Mouse (Mus musculus) stomach, embryonic 16.5 days (tissue): Measurements from ENCODE around the gene Col24a1. TPM values are rescaled to one million over a fixed set of nuclear protein-coding genes. Genes with fewer than 3 reads are reported as not detected.

Experiments
- ATAC-seq: fragments of 200-750 bp; cut with Nextera tagmentation; 2 replicates; pipeline ENCODE4 v1.8.0; 2017; ENCODE audit warnings: moderate number of reproducible peaks, moderate TSS enrichment; ENCODE audit not compliant: insufficient read depth, low FRiP score
- H3K27ac ChIP-seq: fragments of 300-500 bp; sonication (generic); 2 replicates; pipeline ENCODE4 v1.5.1; 2014; ENCODE audit warnings: low read length
- H3K27me3 ChIP-seq: fragments of 300-500 bp; sonication (generic); 2 replicates; pipeline ENCODE4 v1.6.1; 2014; ENCODE audit warnings: low read length, control low read depth, mixed read lengths; ENCODE audit not compliant: control insufficient read depth, insufficient read depth
- H3K36me3 ChIP-seq: fragments of 300-500 bp; sonication (generic); 2 replicates; pipeline ENCODE4 v1.6.1; 2014; ENCODE audit warnings: low read length; ENCODE audit not compliant: control insufficient read depth, insufficient read depth
- H3K4me1 ChIP-seq: fragments of 300-500 bp; sonication (generic); 2 replicates; pipeline ENCODE4 v1.6.1; 2014; ENCODE audit warnings: low read length, control low read depth, mixed read lengths; ENCODE audit not compliant: control insufficient read depth, insufficient read depth
- H3K4me2 ChIP-seq: fragments of 300-500 bp; sonication (generic); 2 replicates; pipeline ENCODE4 v1.6.1; 2014; ENCODE audit warnings: low read depth, low read length, mixed read lengths
- H3K4me3 ChIP-seq: fragments of 300-500 bp; sonication (generic); replicated peaks from 2 replicates; pipeline ENCODE4 v1.5.1; 2014; ENCODE audit warnings: mild to moderate bottlenecking, low read length
- H3K9ac ChIP-seq: fragments of 300-500 bp; sonication (generic); 2 replicates; pipeline ENCODE4 v1.6.1; 2014; ENCODE audit warnings: low read length
- H3K9me3 ChIP-seq: fragments of 300-500 bp; sonication (generic); replicated peaks from 2 replicates; pipeline ENCODE4 v1.6.1; 2016; ENCODE audit warnings: low read length, control low read depth; ENCODE audit not compliant: control insufficient read depth
- WGBS: fragments of 180-500 bp; shearing (Covaris S2); extraction: QIAGEN DNeasy Blood & Tissue Kit; methylation state at CpG from one replicate; pipeline ENCODE4 v1.1.7; 2014; 5-methylcytosine and 5-hydroxymethylcytosine counted together
- polyA plus RNA-seq: library from polyadenylated mRNA; unstranded; fragments of >200 nt; fragmentation: Nextera tagmentation; extraction: Ambion mirVana; gene quantifications from 2 replicates; pipeline ENCODE4 v1.2.1, GENCODE M21; 2015

Col24a1 gene
- polyA plus RNA-seq, 1 experiment from 2014 or later, result 4.3 TPM

DNA sequence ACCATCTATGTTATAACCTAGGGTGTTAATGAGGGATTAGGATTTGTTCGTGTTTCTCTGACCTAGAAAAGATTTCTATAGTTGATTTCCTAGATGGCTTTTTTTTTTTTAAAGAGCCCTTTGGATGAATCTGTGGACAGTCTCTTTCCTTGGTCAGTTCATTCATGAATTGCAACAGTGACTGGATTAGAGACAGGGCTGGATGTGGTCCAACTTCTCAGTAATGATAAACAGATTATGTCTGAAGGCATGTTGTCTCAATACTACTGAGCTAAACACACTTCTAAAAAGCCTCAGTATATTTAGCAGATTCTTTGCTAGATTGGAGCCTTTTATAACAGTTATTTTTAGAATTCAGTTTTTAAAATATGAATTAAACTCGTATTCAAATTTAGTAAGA is 44.9 kb downstream of the Col24a1 start:
- H3K4me1 ChIP-seq, result no peaks in the 10 kb centered on the region
- H3K4me3 ChIP-seq, result no peak overlapping the region
- no peaks in the 10 kb centered on the region for H3K36me3 ChIP-seq
- no peaks in the 10 kb centered on the region for H3K27me3 ChIP-seq
- no peak overlapping the region for H3K9ac ChIP-seq
- H3K4me2 ChIP-seq, result no peak overlapping the region
- 59% methylated on average over 2 of the region's 2 CpGs for WGBS
- H3K9me3 ChIP-seq, result no peaks in the 10 kb centered on the region
- H3K27ac ChIP-seq, result no peak overlapping the region
- ATAC-seq, result no peak

DNA sequence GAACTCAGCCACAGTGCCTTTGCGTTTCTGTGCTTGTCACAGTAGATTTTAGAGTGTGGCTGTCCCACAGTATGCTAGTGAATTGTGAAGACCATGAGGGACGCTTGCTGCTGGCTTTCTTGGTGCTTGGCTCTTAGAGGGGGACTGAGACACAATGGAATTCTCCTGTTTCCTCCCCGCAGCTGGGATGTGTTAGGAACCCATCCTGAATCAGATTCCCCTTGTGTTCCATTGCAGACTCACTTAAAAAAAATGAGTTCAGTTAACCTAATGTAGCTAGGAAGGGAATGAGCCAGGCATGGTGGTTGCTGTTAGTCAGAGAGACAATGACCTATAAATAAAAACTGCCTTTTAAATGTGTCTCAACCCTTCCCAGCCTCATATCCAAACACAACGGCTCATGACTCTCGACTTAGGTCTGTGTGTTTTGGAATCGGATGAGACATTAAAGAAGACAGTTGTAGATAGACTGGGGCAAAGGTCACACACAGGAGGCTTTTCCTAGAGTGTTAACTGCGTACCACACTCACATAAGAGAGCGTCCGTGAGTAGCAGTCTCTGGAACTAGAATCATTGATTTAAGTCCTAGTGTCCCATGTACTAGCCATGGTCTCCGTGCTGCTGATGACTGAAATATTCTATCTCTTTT is 47.7 kb downstream of the Col24a1 start:
- no peak for ATAC-seq
- 64% methylated on average over 10 of the region's 10 CpGs for WGBS

DNA sequence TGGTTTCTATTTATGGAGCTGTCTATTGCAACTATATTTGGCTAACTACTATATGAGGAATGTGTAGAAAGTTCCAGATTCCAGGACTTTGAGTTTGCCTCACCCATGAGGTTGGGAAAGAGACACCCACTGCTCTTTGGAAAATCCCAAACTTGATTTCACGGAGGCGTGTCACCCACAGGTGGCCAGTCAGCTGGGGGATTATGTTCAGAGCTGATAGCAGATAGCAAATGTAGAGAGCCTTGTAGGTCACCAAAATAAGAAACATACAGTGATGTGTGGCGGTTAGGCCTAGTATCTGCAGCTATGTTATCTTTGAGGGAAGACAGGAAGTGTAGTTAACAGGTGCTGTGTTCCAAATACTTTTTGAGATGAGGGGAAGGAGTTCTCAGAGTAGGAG is 56.4 kb downstream of the Col24a1 start:
- no peak overlapping the region for H3K9ac ChIP-seq
- no peaks in the 10 kb centered on the region for H3K9me3 ChIP-seq
- WGBS, result 88% methylated on average over 3 of the region's 3 CpGs
- H3K4me1 ChIP-seq, result no peaks in the 10 kb centered on the region
- H3K4me3 ChIP-seq, result no peak overlapping the region
- no peak overlapping the region for H3K4me2 ChIP-seq
- H3K36me3 ChIP-seq, result no peaks in the 10 kb centered on the region
- H3K27me3 ChIP-seq, result no peaks in the 10 kb centered on the region
- no peak overlapping the region for H3K27ac ChIP-seq
- ATAC-seq, result no peak

More for the DNA sequence above, 47.7 kb downstream of the Col24a1 start:
- H3K4me2 ChIP-seq, result no peak overlapping the region
- no peaks in the 10 kb centered on the region for H3K36me3 ChIP-seq
- H3K9me3 ChIP-seq, result no peaks in the 10 kb centered on the region
- H3K4me3 ChIP-seq, result no peak overlapping the region
- no peak overlapping the region for H3K27ac ChIP-seq
- H3K27me3 ChIP-seq, result no peaks in the 10 kb centered on the region
- no peaks in the 10 kb centered on the region for H3K4me1 ChIP-seq
- H3K9ac ChIP-seq, result no peak overlapping the region

DNA sequence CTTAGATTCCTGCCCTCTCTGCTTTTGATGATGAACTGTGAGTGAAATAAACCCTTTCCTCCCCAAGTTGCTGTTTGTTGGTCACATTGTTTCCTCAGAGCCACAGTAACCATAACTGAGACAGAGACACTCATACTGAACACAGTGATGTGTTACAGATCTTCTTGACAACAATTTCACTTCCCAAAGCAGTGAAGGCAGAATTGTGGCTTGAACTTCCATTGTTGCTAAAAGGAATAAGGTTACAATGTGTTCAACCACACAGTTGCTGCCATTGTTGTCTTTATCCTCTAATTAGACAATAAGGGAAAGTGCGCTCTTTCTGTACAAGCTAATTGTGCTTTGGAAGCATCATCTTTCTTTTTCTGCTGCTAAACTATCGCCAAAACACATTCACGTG is 61.7 kb downstream of the Col24a1 start:
- H3K4me2 ChIP-seq, result no peak overlapping the region
- H3K4me3 ChIP-seq, result no peak overlapping the region
- H3K27me3 ChIP-seq, result no peaks in the 10 kb centered on the region
- H3K27ac ChIP-seq, result no peak overlapping the region
- no peak overlapping the region for H3K9ac ChIP-seq
- no peaks in the 10 kb centered on the region for H3K4me1 ChIP-seq
- H3K36me3 ChIP-seq, result no peaks in the 10 kb centered on the region
- no peak for ATAC-seq
- no peaks in the 10 kb centered on the region for H3K9me3 ChIP-seq
- WGBS, result 87% methylated on average over 3 of the region's 3 CpGs

DNA sequence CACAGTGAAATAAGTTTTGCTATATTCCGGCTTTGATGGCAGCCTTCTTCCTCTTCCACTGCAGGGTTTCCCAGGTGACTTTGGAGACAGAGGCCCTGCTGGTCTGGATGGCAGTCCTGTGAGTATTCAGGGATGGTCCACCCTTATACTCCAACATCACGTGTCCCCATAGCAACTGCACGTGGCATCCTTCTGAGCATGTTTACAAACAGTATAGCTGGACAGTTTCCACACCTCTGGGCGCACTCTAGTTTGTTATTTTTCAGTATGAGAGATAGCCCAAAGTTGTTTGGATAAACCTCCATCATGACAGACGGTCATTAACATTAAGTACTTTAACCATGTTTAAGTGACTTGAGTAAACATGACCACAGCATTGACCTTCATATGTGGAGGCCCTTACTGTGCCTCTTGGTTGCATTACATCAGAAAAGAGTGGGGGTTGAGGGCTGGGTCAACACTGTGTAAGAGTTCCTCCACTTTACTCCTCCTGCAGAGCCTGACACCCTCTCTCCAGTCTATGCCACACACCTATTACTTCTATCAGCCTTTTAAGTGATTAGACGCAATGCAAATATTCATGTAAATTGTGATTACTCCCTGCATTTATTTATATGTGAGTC is 64.7 kb downstream of the Col24a1 start:
- Histone ChIP-seq H3K36me3 (no peaks in the 10 kb centered on the region), H3K27ac (no peak overlapping the region), H3K4me3 (no peak overlapping the region), H3K4me1 (no peaks in the 10 kb centered on the region), H3K27me3 (no peaks in the 10 kb centered on the region), H3K9ac (no peak overlapping the region), H3K9me3 (no peaks in the 10 kb centered on the region), H3K4me2 (no peak overlapping the region)
- WGBS, result 58% methylated on average over 6 of the region's 6 CpGs
- no peak; the same call in 1 of the 2 replicates for ATAC-seq

DNA sequence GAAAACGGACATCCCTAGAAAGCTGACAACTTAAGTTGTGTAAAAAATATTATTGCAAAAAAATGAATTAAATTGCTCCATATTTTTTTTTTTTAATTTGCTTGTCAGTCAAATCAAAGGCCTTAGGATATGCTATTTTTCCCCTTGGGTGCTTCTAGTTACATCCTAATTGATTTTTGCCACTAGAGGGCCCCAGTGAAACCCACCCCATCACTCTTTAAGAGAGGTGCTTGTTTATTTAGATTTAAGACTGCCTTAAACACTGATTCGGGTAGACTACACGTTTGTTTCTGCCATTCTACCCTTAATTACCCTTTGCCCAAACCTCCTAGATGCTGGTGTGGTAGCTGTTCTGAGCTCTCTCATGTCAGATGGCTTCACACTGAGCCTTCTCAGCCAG is 73.0 kb downstream of the Col24a1 start:
- H3K4me3 ChIP-seq, result no peak overlapping the region
- no peak overlapping the region for H3K27ac ChIP-seq
- no peaks in the 10 kb centered on the region for H3K36me3 ChIP-seq
- H3K4me1 ChIP-seq, result no peaks in the 10 kb centered on the region
- no peaks in the 10 kb centered on the region for H3K9me3 ChIP-seq
- ATAC-seq, result no peak
- H3K4me2 ChIP-seq, result no peak overlapping the region
- 31% methylated on average over 3 of the region's 3 CpGs for WGBS
- no peak overlapping the region for H3K9ac ChIP-seq
- no peaks in the 10 kb centered on the region for H3K27me3 ChIP-seq

DNA sequence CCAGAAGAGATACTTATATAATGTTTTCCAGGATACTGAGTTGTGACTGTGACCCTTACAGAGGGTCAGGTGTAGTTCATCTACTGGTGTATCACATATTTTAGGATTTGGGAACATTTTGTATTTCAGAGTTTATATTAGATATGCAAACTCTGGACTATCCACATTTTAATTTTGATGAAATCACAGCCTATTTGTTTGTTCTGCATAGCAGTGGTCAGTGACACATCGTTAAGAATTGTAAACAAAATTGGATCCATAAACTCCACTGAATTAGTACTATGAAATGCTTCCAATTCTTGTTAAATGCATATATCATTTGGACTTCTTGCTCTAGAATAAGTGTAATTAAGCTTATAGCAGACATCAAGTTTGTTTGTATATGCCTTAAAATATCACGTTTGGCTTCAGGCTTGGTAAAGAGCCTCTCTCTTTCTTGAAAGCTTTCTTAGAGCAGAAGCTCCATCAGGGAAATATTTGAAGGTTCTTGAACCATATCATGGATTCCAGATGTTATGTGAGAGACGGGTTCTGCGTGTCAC is 75.0 kb downstream of the Col24a1 start:
- WGBS, result 57% methylated on average over 4 of the region's 4 CpGs
- ATAC-seq, result no peak
- H3K27ac ChIP-seq, result no peak overlapping the region

DNA sequence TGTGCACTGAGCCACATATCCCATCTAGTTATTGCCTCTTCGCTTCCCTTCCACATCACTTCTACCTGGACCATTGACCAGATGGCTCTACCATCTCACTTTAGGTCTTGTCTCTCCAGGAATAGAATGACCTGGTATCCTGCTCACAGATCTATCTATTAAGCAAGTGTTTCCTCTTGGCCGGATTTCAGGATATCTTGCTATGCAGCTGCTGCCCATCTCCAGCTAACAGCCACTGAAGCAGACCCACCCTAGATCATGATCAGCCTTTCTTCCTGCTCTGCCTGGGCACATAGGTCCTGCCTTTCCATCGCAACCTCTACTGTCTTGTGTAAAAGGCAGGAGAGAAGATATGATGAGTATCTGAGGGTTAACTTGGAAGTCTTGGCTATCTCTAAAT is 84.0 kb downstream of the Col24a1 start:
- ATAC-seq, result no peak
- no peak overlapping the region for H3K27ac ChIP-seq
- no peaks in the 10 kb centered on the region for H3K4me1 ChIP-seq
- H3K4me3 ChIP-seq, result no peak overlapping the region
- H3K9me3 ChIP-seq, result no peaks in the 10 kb centered on the region
- H3K36me3 ChIP-seq, result no peaks in the 10 kb centered on the region
- no peak overlapping the region for H3K9ac ChIP-seq
- no peak overlapping the region for H3K4me2 ChIP-seq
- WGBS, result 87% methylated on average over 3 of the region's 3 CpGs
- H3K27me3 ChIP-seq, result no peaks in the 10 kb centered on the region

More for the DNA sequence above, 75.0 kb downstream of the Col24a1 start:
- Histone ChIP-seq H3K4me1 (no peaks in the 10 kb centered on the region), H3K9me3 (no peaks in the 10 kb centered on the region), H3K4me2 (no peak overlapping the region), H3K36me3 (no peaks in the 10 kb centered on the region), H3K4me3 (no peak overlapping the region), H3K9ac (no peak overlapping the region), H3K27me3 (no peaks in the 10 kb centered on the region)

DNA sequence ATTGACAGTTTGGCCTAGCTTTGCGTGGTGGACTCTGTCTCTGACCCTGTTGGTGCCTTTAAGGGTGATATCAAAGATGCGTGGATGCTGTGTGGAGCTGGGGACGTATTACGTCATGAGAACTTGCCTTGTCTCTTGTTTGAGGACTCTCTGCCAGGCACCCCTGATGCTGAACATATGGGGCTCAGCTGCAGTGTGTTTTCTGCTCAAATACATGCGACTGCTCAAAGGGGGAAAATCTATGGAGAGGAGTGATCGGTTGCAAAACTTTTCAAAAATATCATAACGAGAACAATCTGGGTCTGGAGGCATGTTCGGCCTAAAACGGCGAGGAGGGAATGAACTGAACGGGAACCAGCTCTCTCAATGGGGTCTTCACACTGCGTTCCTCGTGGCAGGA is 90.8 kb downstream of the Col24a1 start:
- WGBS, result 84% methylated on average over 13 of the region's 13 CpGs
- Histone ChIP-seq H3K27ac (no peak overlapping the region), H3K9ac (no peak overlapping the region), H3K4me2 (no peak overlapping the region), H3K36me3 (no peaks in the 10 kb centered on the region), H3K27me3 (no peaks in the 10 kb centered on the region), H3K4me1 (no peaks in the 10 kb centered on the region), H3K9me3 (no peaks in the 10 kb centered on the region), H3K4me3 (no peak overlapping the region)
- ATAC-seq, result no peak
